Comparison of ENCODE assay signal across 8 mouse cellular contexts in the genomic region with DNA sequence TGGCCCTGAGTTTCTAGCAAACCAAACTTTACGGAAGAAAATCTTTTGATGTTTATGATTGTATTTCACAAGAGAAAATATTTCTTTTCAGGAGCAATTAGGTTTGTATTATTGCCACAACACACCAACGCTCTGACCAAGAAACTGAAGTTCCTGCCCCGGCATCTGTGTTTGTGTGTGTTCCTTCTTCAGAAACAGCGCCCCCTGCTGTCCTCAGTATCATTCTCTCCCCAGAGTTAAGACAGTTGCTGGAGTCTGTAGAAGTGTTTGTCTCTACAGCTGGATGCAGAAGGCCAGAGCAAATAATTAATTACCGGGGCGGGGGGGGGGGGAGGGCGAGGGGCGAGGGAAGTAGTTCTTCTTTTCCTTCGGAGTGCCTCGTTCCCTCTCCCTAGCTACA. TPM values are rescaled to one million over a fixed set of nuclear protein-coding genes. Genes with fewer than 3 reads are reported as not detected.
A peak's percentile ranks its signal among the peaks of the same experiment; 100 is the strongest.
DNase-seq lines count a peak whose midpoint lies in the region; ATAC-seq lines count a peak whose summit lies in the region.

No protein-coding gene starts in this region.

- peak; percentile 89 for DNase-seq in embryo, embryonic 10.5 days (ENCODE audit: low spot score)
- peak; percentile 66 to 80 for DNase-seq in heart, postnatal 10 days
- peak; percentile 77 to 80 for DNase-seq in layer of hippocampus, postnatal 10 days (ENCODE audit: low spot score in 2 of 2)
- peak; percentile 86 for DNase-seq in lung, postnatal 36 days
- DNase-seq in right cerebral cortex, postnatal 4 days = peak; percentile 92

- ATAC-seq in CD4-positive, CD25-positive, alpha-beta regulatory T cell, adult 4 months = peak; percentile 79
- ATAC-seq in activated CD4-positive, CD25-positive, alpha-beta regulatory T cell, adult 4 months = peak; percentile 63
- no peak for ATAC-seq in monocyte, adult 5-6 weeks (replicated peaks; ENCODE audit: insufficient number of reproducible peaks, low FRiP score, low TSS enrichment, poor library complexity, severe bottlenecking)

- intact Hi-C loops in heart, postnatal 10 days (cut with DNase I) = loop anchor here (5.0 kb wide), 2 partner anchors 265 to 345 kb away; no protein-coding TSS in a partner anchor

RNA-seq across cellular contexts. Expression of gene Avpr1a, which starts 1.0 kb away (rescaled TPM):
- not detected for polyA plus RNA-seq in CD4-positive, CD25-positive, alpha-beta regulatory T cell, adult 4 months (2017; shearing (Covaris generic))
- not detected for polyA plus RNA-seq in activated CD4-positive, CD25-positive, alpha-beta regulatory T cell, adult 4 months (2017; shearing (Covaris generic))
- 1 to 10 TPM; 2.2 to 2.3 TPM for total RNA-seq in heart, postnatal 10 days (2021)
- 1 to 10 TPM; 5.0 to 5.3 TPM for total RNA-seq in layer of hippocampus, postnatal 10 days (2021)
- total RNA-seq in monocyte, adult 5-6 weeks (2017) = not detected in 3 replicates
